Comparison of ENCODE assay signal across 17 mouse cellular contexts in genomic region chr2:21693128-21693527, GRCm38 (mm10).
"Had no signal": no experiment of that assay in that cellular context is flagged by ENCODE, and none has a peak within 500 bp of the region (broad histone marks: within the 10 kb centered on the region; RNA-seq: fewer than 3 reads in every experiment).

No protein-coding gene starts in this region.

- DNase-seq: retina, postnatal 1 day; right cerebral cortex, adult 18-20 months; right cerebral cortex, postnatal 14 days; right cerebral cortex, postnatal 25 days; right cerebral cortex, postnatal 4 days; spleen, adult 18-20 months; thymus, adult 18-20 months; thymus, adult 2 months; thymus, postnatal 14 days; thymus, postnatal 25 days; thymus, postnatal 36 days; thymus, postnatal 4 days had no signal

- H3K4me3 ChIP-seq: neural tube, embryonic 12.5 days; neural tube, embryonic 13.5 days; neural tube, embryonic 15.5 days; stomach, embryonic 15.5 days had no signal

- H3K27ac ChIP-seq: neural tube, embryonic 12.5 days; neural tube, embryonic 13.5 days; neural tube, embryonic 15.5 days; stomach, embryonic 15.5 days; stomach, postnatal 0 days had no signal
